Mouse (Mus musculus) testis, postnatal 14 days (tissue): Measurements from ENCODE around the gene App.

Experiments used
- DNase-seq: peaks from one replicate; pipeline ENCODE4 v3.0.0; 2021; ENCODE audit warnings: low spot score

App gene

GRCm38 (mm10) chr16:85020696-85021323 is 152.8 kb downstream of the App start:
- no peak for DNase-seq

GRCm38 (mm10) chr16:85019273-85019672 is 154.3 kb downstream of the App start:
- no peak for DNase-seq

- DNase-seq = no peak
These were observed 155.7 kb downstream of the App start for GRCm38 (mm10) chr16:85017845-85018244.

GRCm38 (mm10) chr16:85012695-85013094 is 160.9 kb downstream of the App start:
- DNase-seq = no peak

GRCm38 (mm10) chr16:85012172-85012571 is 161.4 kb downstream of the App start:
- DNase-seq = no peak

DNA sequence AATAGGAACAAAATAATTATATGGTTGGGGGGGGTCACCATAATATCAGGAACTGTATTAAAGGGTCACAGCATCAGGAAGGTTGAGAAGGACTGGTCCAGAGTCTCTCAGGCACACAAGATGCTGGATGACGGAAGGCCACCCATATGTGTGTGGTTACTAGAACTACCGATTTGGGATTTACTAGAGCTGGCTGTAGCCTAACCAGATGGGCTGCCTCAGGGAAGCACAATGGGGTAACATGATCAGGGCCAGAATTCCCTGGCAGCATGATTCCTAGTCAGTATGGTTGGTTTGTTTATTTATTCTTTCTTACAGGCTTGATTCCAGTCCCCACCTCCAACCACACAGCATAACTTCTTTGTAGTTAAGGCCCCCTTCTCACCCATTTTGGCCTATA is 162.9 kb downstream of the App start:
- DNase-seq = no peak

DNA sequence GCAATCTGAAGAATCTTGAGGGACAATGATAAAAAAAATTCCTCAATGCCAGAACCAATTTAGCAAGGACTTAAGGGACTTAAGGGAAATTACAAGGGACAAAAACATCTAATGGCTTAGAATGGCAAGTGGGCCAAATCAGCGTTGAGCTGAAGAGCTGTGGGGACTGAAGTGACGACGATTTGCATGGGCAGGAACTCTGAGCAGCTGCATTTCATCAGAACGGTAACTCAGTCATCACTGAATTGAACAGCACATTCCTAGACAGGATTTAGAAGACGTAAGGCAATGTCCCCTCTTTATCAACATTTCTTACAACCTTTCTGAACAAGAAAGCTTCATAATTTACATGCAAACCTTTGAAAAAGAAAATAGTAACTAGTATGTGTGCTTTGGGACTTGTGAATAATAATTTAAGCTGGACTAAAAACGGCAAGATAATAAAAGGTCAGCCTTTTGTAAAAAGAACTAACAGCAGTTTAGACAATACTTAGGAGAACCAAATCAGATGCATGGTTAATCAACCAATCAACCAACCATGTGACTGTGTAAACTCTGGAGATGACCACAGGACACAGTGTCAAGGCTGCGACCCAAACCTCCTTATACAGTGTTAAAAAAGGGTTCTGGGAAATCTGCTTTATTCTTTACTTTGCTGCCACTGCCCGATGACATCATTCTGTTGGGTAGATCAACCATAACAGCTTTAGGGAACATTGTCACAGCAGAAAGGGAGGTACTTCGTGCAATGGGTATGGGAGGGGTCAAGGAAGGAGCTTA is 164.5 kb downstream of the App start:
- no peak for DNase-seq

GRCm38 (mm10) chr16:85001939-85002556 is 171.5 kb downstream of the App start:
- DNase-seq = no peak

- no peak for DNase-seq
These were observed 173.3 kb downstream of the App start for GRCm38 (mm10) chr16:85000304-85000703.

DNA sequence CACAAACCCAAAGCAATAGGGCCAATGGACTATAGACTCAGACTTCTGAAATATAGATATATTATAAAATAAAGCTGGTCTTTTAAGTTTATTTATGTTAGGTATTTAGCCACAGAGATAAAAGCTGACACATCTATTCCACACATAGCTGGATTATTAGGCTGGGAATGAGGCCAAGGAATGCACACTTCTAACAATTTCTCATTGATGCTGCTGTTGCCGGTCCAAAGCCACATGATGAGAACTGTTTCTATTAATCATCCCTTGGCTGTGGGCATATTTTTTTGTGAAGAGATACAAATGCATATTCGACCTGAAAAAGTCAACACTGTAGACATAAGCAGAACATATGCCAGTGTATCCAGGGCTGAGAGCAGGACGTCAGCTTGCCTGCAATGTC is 176.0 kb downstream of the App start:
- no peak for DNase-seq

- no peak for DNase-seq
These were observed 178.1 kb downstream of the App start for GRCm38 (mm10) chr16:84995441-84995867.

- DNase-seq = no peak
These were observed 180.7 kb downstream of the App start for GRCm38 (mm10) chr16:84992888-84993287.

GRCm38 (mm10) chr16:84991011-84991410 is 182.6 kb downstream of the App start:
- no peak for DNase-seq

GRCm38 (mm10) chr16:84989938-84990337 is 183.6 kb downstream of the App start:
- no peak for DNase-seq

GRCm38 (mm10) chr16:84989476-84989875 is 184.1 kb downstream of the App start:
- no peak for DNase-seq

DNA sequence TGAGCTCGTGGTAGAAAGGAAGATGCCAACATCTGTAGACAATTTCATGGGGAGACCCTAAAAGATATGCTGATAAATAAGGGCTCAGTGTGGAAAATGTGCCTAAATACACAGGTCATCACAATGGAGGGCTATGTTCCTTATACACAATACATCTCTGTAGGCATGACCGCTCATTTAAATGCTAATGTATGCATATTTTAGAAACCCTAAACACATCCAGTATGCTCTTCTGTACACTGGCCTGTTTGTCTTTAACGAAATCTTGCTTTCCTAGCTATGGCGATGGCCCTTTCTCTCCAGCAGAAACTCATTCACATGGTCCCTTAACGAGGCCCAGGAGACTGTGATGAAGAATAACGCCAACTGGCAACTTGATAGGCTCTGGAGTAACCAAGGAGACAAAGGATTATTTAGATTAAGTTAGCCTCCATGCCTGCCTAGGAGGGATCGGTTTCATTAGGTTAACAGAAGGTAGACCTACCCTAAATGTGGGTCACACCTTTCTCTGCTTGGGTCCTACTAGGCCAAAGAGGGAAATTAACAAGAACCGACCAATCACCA is 185.8 kb downstream of the App start:
- no peak for DNase-seq

DNA sequence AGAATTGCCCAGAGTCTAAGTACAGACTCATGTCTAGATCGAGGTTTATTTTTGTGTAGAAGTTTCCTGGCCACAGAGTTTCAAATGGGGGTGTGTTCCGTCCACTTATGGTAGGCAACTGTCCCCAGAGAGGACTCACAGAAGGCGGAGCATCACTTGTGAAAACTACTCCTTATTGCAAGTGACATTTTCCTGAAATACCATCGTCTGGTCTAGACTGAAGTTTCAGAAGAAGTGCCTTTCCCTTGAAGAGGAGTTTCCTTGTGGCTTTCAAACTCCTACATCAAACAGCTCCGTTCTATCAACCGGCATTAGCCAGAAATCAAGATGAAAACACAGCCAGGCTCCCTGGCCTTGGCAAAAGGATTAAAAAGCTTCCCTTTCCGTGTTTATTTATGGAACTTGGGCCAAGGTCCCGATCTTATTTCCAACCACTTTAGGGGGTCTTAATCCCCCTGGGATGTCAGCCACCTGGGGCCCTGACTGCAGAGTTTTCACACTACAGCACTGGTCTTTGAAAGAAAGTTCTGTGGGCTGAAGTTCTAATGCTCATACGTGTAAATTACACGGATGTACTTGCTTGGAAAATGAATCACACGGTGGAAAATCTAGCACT is 187.4 kb downstream of the App start:
- no peak for DNase-seq

GRCm38 (mm10) chr16:84985340-84985739 is 188.2 kb downstream of the App start:
- no peak for DNase-seq

DNA sequence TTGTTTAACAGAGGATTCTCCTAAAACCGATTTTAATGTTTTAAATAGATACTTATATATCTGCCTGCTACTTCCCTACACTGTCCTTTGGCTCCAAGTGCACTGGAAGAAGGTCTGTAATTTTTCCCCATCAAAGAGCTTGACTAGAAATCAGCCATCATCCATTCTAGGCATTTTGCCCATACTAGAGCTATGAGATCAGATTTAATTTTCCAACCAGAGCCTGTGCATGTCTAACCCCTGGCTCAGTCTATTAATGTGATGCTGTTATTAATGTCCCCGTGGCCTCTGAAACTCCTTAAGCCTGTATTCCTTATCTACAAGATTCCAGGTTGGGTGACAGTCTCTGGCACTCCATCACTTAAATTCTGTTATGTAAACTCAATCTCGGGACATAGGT is 190.1 kb downstream of the App start:
- no peak for DNase-seq

GRCm38 (mm10) chr16:84982589-84982988 is 191.0 kb downstream of the App start:
- no peak for DNase-seq

GRCm38 (mm10) chr16:84978589-84978988 is 195.0 kb downstream of the App start:
- no peak for DNase-seq

DNA sequence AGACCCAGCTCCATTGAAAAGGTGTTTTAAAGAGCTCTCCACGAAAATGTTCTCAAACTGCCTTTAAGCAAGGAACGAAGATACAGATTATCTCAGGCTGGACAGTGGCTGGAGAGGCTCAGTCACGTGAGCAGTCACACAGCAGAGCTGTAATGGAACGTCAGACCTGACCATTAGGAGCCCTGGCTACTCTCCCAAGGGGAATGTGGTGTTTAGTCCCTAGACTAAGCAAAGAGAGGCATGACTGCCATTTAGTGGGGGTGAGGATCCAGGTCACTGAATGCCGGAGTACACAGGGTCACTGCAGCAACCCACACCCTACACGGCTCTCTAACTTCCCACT is 199.4 kb downstream of the App start:
- no peak for DNase-seq
